Mouse (Mus musculus) ES-Bruce4 (cell line): Measurements from ENCODE around the gene Zdhhc21.

Experiments
- CTCF ChIP-seq: IDR thresholded peaks from one replicate; pipeline ENCODE4 v1.8.1; 2011; ENCODE audit warnings: low read depth, low read length
- POLR2A ChIP-seq: IDR thresholded peaks from one replicate; pipeline ENCODE4 v1.8.1; 2011; ENCODE audit warnings: low read length; ENCODE audit not compliant: insufficient read depth

DNA sequence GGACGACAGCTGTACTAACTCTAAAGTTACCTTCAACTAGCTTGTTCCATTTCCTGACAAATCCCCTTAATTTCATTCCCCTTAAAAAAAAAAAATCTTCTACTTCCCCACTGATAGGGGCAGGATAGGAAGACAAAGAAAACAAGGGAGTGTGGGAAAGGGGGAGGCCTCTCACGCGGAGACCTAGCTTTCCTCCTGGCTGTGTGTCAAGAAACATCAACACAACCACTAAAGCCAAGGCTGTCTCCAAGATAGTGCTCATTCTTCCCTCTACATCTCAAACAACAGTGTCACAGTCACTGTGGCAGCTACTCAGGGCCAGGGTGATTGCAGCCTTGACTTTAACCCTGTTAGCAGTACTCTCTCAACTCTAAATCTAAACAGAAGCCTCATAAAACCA, 808 bp upstream of the Zdhhc21 start:
- TF ChIP-seq POLR2A (no peak), CTCF (no peak)
